Mouse (Mus musculus) kidney, embryonic 14.5 days (tissue): ENCODE measurements around the gene Dnajc7. TPM values are rescaled to one million over a fixed set of nuclear protein-coding genes. Genes with fewer than 3 reads are reported as not detected.
"Not testable (repeated sequence)": the region's sequence is repeated elsewhere in the genome, so short reads cannot be mapped to it uniquely, and the experiment has no call there.

ENCODE experiments used
- ATAC-seq: fragments of 200-750 bp; cut with Nextera tagmentation; 2 replicates; pipeline ENCODE4 v1.8.0; 2017; ENCODE audit warnings: moderate number of reproducible peaks, mild to moderate bottlenecking, moderate TSS enrichment, moderate library complexity; ENCODE audit not compliant: low FRiP score, low TSS enrichment
- H3K27ac ChIP-seq: fragments of 300-500 bp; sonication (generic); 2 replicates; pipeline ENCODE4 v1.5.1; 2014; ENCODE audit warnings: low read depth, mild to moderate bottlenecking, low read length, moderate library complexity, mixed read lengths
- H3K27me3 ChIP-seq: fragments of 300-500 bp; sonication (generic); 2 replicates; pipeline ENCODE4 v1.6.1; 2014; ENCODE audit warnings: mild to moderate bottlenecking, low read length; ENCODE audit not compliant: control insufficient read depth, insufficient read depth
- H3K36me3 ChIP-seq: fragments of 300-500 bp; sonication (generic); 2 replicates; pipeline ENCODE4 v1.6.1; 2014; ENCODE audit warnings: low read length, mixed read lengths; ENCODE audit not compliant: control insufficient read depth, insufficient read depth
- H3K4me1 ChIP-seq: fragments of 300-500 bp; sonication (generic); 2 replicates; pipeline ENCODE4 v1.6.1; 2014; ENCODE audit warnings: low read length, mixed read lengths; ENCODE audit not compliant: control insufficient read depth, insufficient read depth
- H3K4me2 ChIP-seq: fragments of 300-500 bp; sonication (generic); replicated peaks from 2 replicates; pipeline ENCODE4 v1.6.1; 2014; ENCODE audit warnings: low read depth, mild to moderate bottlenecking, low read length
- H3K4me3 ChIP-seq: fragments of 300-500 bp; sonication (generic); 2 replicates; pipeline ENCODE4 v1.5.1; 2014; ENCODE audit warnings: mild to moderate bottlenecking, low read length
- H3K9ac ChIP-seq: fragments of 300-500 bp; sonication (generic); 2 replicates; pipeline ENCODE4 v1.6.1; 2014; ENCODE audit warnings: low read depth, mild to moderate bottlenecking, low read length, moderate library complexity
- H3K9me3 ChIP-seq: fragments of 300-500 bp; sonication (generic); 2 replicates; pipeline ENCODE4 v1.6.1; 2016; ENCODE audit warnings: low read length; ENCODE audit not compliant: control insufficient read depth
- WGBS: fragments of 180-500 bp; shearing (Covaris S2); extraction: QIAGEN DNeasy Blood & Tissue Kit; methylation state at CpG from one replicate; pipeline ENCODE4 v1.1.7; 2014; 5-methylcytosine and 5-hydroxymethylcytosine counted together
- polyA plus RNA-seq: library from polyadenylated mRNA; unstranded; fragments of >200 nt; fragmentation: Nextera tagmentation; extraction: Ambion mirVana; gene quantifications from 2 replicates; pipeline ENCODE4 v1.2.1, GENCODE M21; 2014

The Dnajc7 gene
- 86.2 and 126 TPM in 2 replicates for polyA plus RNA-seq

DNA sequence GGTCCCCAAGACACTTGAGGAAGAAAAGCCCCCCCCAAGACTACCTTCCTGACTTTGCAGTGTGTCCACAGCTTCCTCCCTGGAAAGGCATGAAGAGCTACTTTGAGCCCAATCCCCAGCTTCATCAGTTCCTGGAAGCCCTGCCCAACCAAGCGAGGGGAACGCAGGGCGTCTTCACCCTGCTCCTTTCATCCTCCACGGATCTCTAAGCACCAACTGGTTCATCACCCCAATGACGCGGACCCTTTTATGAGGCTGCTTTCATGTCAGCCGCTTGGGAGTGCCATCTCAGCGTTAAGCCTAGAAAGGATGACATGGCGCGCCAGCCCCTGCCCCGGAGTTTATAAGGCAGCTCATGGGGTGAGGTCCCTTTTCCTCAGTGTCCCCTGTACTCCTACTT lies at the start of gene Dnajc7:
Gene Dnajc7 (minus strand): TSS at position 187 of the 400 bp plus-strand sequence.
- H3K4me3 ChIP-seq, result peak within 1 kb of the TSS; percentile 77
- peaks cover 11% of the 10 kb centered on the region; the same call in 1 of the 2 replicates for H3K36me3 ChIP-seq
- peak within 1 kb of the TSS; percentile 92 for H3K27ac ChIP-seq
- no peak for ATAC-seq
- peak within 1 kb of the TSS; percentile 88 for H3K4me2 ChIP-seq
- 1% methylated on average over 11 of the region's 11 CpGs for WGBS
- peaks cover 23% of the 10 kb centered on the region for H3K4me1 ChIP-seq
- no peaks in the 10 kb centered on the region for H3K9me3 ChIP-seq
- no peaks in the 10 kb centered on the region for H3K27me3 ChIP-seq
- peak within 1 kb of the TSS; percentile 84 for H3K9ac ChIP-seq

DNA sequence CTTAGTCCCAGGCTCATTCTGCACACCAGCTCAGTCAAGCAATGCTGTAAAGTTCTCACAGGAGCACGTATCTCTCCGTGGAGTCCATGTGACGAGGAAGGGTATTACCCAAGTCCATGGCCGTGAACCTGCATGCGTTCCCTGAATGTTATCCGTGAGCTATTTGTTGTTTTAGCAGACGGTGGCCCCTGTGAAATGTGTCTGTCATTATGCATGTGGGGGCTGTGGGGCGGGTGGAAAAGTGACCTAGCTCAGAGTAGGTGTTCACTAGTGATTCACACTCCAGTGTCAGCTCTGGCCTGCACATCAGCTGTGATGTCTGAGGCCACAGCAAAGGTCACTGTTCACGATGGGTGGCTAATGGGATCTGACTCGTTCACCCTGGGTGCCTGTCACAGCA lies 39.8 kb upstream of the Dnajc7 start:
- Histone ChIP-seq H3K27me3 (no peaks in the 10 kb centered on the region), H3K4me3 (no peak overlapping the region), H3K4me1 (no peaks in the 10 kb centered on the region), H3K4me2 (no peak overlapping the region), H3K27ac (no peak overlapping the region), H3K9me3 (no peaks in the 10 kb centered on the region), H3K36me3 (no peaks in the 10 kb centered on the region), H3K9ac (no peak overlapping the region)
- 38% methylated on average over 10 of the region's 10 CpGs for WGBS
- no peak for ATAC-seq

DNA sequence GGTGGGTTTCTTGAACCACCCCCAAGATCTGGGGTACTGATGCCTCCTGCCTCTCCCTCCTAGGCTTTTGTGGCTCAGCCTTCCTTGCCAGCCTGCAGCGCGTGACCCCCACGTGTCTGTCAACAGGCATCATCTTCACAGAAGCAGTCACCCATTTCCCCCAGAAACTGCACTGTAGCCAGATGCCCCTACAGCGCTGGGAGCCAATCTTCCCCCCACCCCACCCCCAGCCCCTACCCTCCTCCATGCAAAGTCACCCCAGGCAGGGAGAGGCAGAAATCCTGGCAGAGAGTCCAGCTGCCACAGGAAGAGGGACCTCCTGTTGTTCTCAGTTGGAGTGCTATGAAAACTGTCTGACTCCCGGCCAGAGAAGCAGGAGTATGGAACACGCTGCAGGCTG lies 36.5 kb upstream of the Dnajc7 start:
- Histone ChIP-seq H3K4me1 (no peaks in the 10 kb centered on the region), H3K4me3 (no peak overlapping the region), H3K27ac (no peak overlapping the region), H3K9ac (no peak overlapping the region), H3K4me2 (peak overlapping the region; percentile 0; the same call in 1 of the 2 replicates), H3K9me3 (no peaks in the 10 kb centered on the region), H3K27me3 (no peaks in the 10 kb centered on the region), H3K36me3 (no peaks in the 10 kb centered on the region)
- ATAC-seq, result no peak; the same call in 1 of the 2 replicates
- WGBS, result 5% methylated on average over 6 of the region's 6 CpGs

DNA sequence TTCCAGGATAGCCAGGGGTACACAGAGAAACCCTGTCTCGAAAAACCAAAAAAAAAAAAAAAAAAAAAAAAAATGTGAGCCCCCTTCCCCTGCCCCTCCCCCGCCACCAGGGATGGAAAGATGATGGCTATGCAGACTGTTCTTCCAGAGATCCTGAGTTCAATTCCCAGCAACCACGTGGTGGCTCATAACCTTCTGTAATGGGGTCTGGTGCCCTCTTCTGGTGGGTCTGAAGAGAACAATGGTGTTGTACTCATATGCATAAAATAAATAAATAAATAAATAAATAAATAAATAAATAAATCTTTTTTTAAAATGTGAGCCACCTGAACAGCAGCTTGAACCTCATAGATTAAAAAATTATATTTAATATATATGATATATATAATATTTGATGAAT lies 35.6 kb upstream of the Dnajc7 start:
- H3K4me2 ChIP-seq, H3K36me3 ChIP-seq, H3K9ac ChIP-seq, H3K9me3 ChIP-seq, ATAC-seq, H3K4me1 ChIP-seq, H3K27me3 ChIP-seq, H3K27ac ChIP-seq, H3K4me3 ChIP-seq: not testable (repeated sequence)
- WGBS, result 57% methylated on average over 2 of the region's 3 CpGs

DNA sequence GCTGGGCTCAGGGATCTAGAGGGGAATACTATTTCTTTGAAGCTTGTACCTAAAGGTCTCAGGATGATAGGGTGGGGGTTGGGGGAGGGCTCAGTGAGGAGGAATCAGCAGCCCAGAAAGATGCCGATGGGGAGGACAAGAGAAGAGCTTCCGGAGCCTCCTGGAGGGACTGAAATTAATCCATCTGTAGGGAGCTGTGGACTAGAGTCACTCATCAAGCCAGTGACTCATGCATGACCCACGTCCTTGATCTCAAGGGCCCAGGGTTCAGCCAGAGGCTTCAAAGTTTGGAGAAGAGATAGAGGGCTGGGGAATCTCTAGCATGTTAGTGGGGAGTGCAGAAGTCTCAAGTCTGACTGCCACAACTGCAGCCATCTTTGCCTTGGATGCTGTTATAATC lies 31.8 kb upstream of the Dnajc7 start:
- WGBS, result 19% methylated on average over 3 of the region's 3 CpGs
- no peaks in the 10 kb centered on the region for H3K4me1 ChIP-seq
- peaks cover 16% of the 10 kb centered on the region for H3K27me3 ChIP-seq

DNA sequence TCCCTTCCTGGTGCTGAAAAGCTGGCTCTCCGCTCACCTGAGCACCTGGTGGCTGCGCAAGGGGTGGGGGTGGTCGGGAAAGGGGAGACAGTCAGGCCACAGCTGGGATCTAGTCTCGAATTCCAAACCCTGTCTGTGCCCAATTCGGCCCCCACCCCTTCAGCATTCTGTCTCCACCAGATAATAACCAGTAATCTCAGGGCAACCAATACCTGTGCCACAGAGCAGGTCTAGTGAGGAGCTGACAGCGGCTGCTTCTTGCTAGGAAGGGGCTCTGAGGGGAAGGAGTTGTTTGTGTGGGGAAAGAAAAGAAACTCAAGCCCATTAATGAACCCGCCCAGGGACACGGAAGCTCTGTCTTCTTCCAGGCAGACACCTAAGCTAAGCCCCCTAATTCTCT lies 31.2 kb upstream of the Dnajc7 start:
- Histone ChIP-seq H3K27ac (no peak overlapping the region), H3K4me3 (no peak overlapping the region), H3K27me3 (peaks cover 16% of the 10 kb centered on the region), H3K9me3 (no peaks in the 10 kb centered on the region), H3K4me1 (no peaks in the 10 kb centered on the region), H3K36me3 (no peaks in the 10 kb centered on the region), H3K9ac (no peak overlapping the region), H3K4me2 (no peak overlapping the region)
- ATAC-seq, result no peak
- WGBS, result 18% methylated on average over 8 of the region's 8 CpGs

More for the DNA sequence above, 31.8 kb upstream of the Dnajc7 start:
- ATAC-seq, result peak; percentile 53; the same call in 1 of the 2 replicates
- Histone ChIP-seq H3K4me2 (no peak overlapping the region), H3K9ac (no peak overlapping the region), H3K36me3 (no peaks in the 10 kb centered on the region), H3K27ac (no peak overlapping the region), H3K4me3 (no peak overlapping the region), H3K9me3 (no peaks in the 10 kb centered on the region)

DNA sequence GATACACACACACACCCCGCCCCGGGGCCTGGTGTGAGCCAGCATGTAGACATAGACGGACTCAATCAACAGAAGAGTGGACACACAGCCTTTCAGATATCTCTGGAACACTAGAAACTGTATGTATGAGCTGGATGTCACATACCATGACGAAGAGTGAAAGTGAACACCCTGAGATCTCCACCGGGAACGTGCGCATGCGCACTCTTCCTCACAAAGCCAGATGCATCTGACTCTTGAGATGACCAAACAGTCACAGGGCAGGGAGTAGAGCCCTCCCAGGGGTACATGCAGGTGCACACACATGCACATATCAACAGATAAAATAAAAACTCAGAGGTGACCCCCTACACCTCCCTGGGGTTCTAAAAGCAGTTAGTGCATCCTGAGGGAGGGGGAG lies 28.4 kb upstream of the Dnajc7 start:
- H3K27ac ChIP-seq, result no peak overlapping the region
- peaks cover 16% of the 10 kb centered on the region for H3K27me3 ChIP-seq
- no peaks in the 10 kb centered on the region for H3K36me3 ChIP-seq
- no peak overlapping the region for H3K9ac ChIP-seq
- no peaks in the 10 kb centered on the region for H3K9me3 ChIP-seq
- no peak overlapping the region for H3K4me2 ChIP-seq
- H3K4me3 ChIP-seq, result no peak overlapping the region
- no peak for ATAC-seq
- WGBS, result 84% methylated on average over 8 of the region's 8 CpGs
- no peaks in the 10 kb centered on the region for H3K4me1 ChIP-seq

DNA sequence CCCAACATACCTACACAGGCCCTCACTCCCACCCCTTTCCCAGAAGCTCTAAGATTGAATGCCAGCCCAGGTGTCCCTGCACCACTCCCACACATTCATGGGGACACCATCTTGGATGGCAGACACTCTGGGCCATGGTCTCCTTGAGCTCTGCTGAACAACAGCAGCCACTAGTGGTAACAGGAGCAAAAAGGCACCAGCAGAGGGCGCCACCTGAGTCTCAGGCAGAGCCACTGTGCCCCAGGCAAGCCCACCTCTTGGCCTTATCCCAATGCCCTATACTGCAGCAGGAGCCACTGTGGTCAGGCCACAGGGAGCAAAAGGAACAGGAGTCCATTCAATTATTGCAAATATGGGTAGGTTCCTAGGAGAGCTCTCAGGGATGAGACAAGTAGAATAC lies 26.3 kb upstream of the Dnajc7 start:
- Histone ChIP-seq H3K4me2 (no peak overlapping the region), H3K36me3 (no peaks in the 10 kb centered on the region), H3K27me3 (peaks cover 15% of the 10 kb centered on the region), H3K27ac (no peak overlapping the region), H3K4me1 (no peaks in the 10 kb centered on the region), H3K9me3 (no peaks in the 10 kb centered on the region), H3K9ac (no peak overlapping the region), H3K4me3 (no peak overlapping the region)
- no peak for ATAC-seq
- 8% methylated on average over 1 of the region's 1 CpGs for WGBS

DNA sequence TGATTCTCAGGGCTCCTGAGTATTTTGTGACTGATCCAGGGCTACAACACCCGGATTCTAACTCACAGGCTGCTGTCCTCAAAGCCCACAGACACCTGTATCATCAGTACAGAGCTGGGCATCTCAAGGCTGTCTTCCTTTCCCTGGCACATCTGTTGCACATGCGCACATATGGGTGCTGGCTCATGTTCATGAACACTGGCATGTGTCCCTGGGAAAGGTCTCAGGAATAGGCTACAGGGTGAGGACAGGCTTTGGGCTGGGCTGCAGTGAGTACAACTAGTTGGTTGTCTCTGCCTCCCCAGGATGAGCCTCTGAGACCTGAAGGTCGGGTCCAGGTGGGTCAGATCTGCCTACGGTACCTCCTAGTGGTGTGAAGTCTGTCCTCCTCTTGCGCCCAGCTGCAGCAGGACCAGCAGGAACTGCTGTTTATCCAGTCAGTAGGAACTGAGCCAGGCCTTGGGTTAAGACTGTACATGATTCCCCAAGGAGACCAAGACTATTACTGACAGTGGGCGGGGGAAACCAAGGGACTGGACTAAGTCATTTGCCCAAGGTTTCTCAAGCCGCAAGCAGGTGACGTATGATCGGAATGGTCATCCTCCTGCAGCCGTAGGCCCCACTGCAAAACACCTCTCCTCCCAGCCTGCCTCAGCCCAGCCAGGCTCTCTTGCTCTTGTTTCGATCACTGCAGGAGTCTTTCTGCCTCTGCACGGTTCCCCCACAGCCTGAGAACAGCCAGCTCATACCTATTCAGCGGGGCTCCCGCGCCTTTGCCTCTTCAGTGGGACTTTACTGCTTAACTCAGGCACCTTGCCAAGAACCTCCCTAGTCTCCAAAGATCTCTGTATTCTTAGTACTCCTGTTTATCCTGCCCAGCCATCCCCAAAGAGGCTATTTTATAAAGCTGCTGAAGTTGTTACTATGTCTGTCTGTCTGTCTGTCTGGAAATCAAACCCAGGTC lies 23.9 kb upstream of the Dnajc7 start:
- no peaks in the 10 kb centered on the region for H3K4me1 ChIP-seq
- no peaks in the 10 kb centered on the region for H3K9me3 ChIP-seq
- WGBS, result 70% methylated on average over 15 of the region's 15 CpGs
- H3K4me3 ChIP-seq, result no peak overlapping the region
- no peak overlapping the region for H3K9ac ChIP-seq
- H3K36me3 ChIP-seq, result no peaks in the 10 kb centered on the region
- no peak overlapping the region for H3K27ac ChIP-seq
- ATAC-seq, result no peak
- H3K27me3 ChIP-seq, result peaks cover 6% of the 10 kb centered on the region
- H3K4me2 ChIP-seq, result no peak overlapping the region
